Mouse (Mus musculus) intestine, embryonic 14.5 days (tissue): ENCODE results near the gene Siglecg. TPM values are rescaled to one million over a fixed set of nuclear protein-coding genes. Genes with fewer than 3 reads are reported as not detected.
"Not testable (repeated sequence)": the region's sequence is repeated elsewhere in the genome, so short reads cannot be mapped to it uniquely, and the experiment has no call there.

ENCODE experiments used
- ATAC-seq: fragments of 200-750 bp; cut with Nextera tagmentation; replicated peaks from 2 replicates; pipeline ENCODE4 v1.8.0; 2017; ENCODE audit warnings: low read depth, moderate number of reproducible peaks, moderate TSS enrichment, moderate library complexity; ENCODE audit not compliant: low FRiP score, low TSS enrichment
- DNase-seq: peaks from one replicate; pipeline ENCODE4 v3.0.0-alpha.2; 2018; ENCODE audit warnings: low spot score
- H3K27ac ChIP-seq: fragments of 300-500 bp; sonication (generic); 2 replicates; pipeline ENCODE4 v1.5.1; 2014; ENCODE audit warnings: low read depth, mild to moderate bottlenecking, control low read depth
- H3K27me3 ChIP-seq: fragments of 300-500 bp; sonication (generic); replicated peaks from 2 replicates; pipeline ENCODE4 v1.6.1; 2014; ENCODE audit warnings: low read length, control low read depth; ENCODE audit not compliant: control insufficient read depth, insufficient read depth
- H3K36me3 ChIP-seq: fragments of 300-500 bp; sonication (generic); 2 replicates; pipeline ENCODE4 v1.6.1; 2014; ENCODE audit warnings: low read length, control low read depth; ENCODE audit not compliant: control insufficient read depth, insufficient read depth
- H3K4me1 ChIP-seq: fragments of 300-500 bp; sonication (generic); replicated peaks from 2 replicates; pipeline ENCODE4 v1.6.1; 2014; ENCODE audit warnings: low read length, control low read depth, mixed read lengths; ENCODE audit not compliant: control insufficient read depth, insufficient read depth
- H3K4me2 ChIP-seq: fragments of 300-500 bp; sonication (generic); 2 replicates; pipeline ENCODE4 v1.6.1; 2014; ENCODE audit warnings: low read length
- H3K4me3 ChIP-seq: fragments of 300-500 bp; sonication (generic); 2 replicates; pipeline ENCODE4 v1.5.1; 2014; ENCODE audit warnings: low read depth, low read length, control low read depth, mixed read lengths
- H3K9ac ChIP-seq: fragments of 300-500 bp; sonication (generic); 2 replicates; pipeline ENCODE4 v1.6.1; 2014; ENCODE audit warnings: mild to moderate bottlenecking, low read length
- H3K9me3 ChIP-seq: fragments of 300-500 bp; sonication (generic); 2 replicates; pipeline ENCODE4 v1.6.1; 2016; ENCODE audit warnings: low read length, control low read depth; ENCODE audit not compliant: control insufficient read depth
- WGBS: fragments of 180-500 bp; shearing (Covaris S2); extraction: QIAGEN DNeasy Blood & Tissue Kit; methylation state at CpG from one replicate; pipeline ENCODE4 v1.1.7; 2014; 5-methylcytosine and 5-hydroxymethylcytosine counted together
- polyA plus RNA-seq: library from polyadenylated mRNA; unstranded; fragments of >200 nt; fragmentation: Nextera tagmentation; extraction: Ambion mirVana; gene quantifications from 2 replicates; pipeline ENCODE4 v1.2.1, GENCODE M21; 2014

Gene Siglecg
- polyA plus RNA-seq, 1 experiment from 2014 or later, result 0.31 TPM

DNA sequence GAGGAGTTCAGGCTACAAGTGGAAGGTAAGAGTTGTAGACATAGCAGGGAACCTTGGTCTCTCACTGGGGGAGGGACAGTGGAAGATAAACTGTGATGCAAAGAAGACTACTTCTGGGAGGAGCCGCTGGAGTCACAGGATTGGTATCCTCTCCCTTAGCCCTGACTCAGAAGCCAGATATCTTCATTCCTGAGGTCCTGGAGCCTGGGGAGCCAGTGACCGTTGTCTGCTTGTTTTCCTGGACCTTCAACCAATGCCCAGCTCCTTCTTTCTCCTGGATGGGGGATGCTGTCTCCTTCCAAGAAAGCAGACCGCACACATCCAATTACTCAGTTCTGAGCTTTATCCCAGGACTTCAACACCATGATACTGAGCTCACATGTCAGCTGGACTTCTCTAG lies 1.1 kb downstream of the Siglecg start:
- Histone ChIP-seq H3K27me3 (no peaks in the 10 kb centered on the region), H3K27ac (no peak overlapping the region), H3K36me3 (no peaks in the 10 kb centered on the region), H3K9ac (no peak overlapping the region), H3K9me3 (no peaks in the 10 kb centered on the region), H3K4me3 (no peak overlapping the region), H3K4me1 (no peaks in the 10 kb centered on the region), H3K4me2 (no peak overlapping the region)
- no peak for DNase-seq
- WGBS, result 86% methylated on average over 3 of the region's 3 CpGs
- no peak for ATAC-seq

GRCm38 (mm10) chr7:43411724-43412123 lies 3.7 kb downstream of the Siglecg start:
- not testable (repeated sequence) for H3K27ac ChIP-seq, H3K4me2 ChIP-seq, H3K36me3 ChIP-seq, H3K4me1 ChIP-seq, ATAC-seq, DNase-seq, H3K9me3 ChIP-seq, H3K9ac ChIP-seq, H3K4me3 ChIP-seq, H3K27me3 ChIP-seq
- 25% methylated on average over 3 of the region's 4 CpGs for WGBS

DNA sequence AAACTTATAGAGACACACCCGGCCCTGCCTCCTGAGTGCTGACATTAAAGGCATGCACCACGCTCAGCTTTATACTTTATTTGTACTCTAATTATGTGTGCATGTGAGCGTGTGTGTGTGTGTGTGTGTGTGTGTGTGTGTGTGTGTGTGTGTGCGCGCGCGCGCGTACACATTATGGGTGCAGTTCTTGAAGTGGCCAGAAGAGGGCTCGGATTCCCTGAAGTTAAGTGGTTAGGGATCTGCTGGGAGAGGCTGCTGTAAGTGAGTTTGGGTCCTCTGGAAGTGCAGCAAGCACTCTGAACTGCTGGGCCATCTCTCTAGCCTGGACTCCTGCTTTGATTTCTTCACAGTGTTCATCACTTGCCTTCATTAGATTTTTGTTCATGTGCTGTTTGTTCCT lies 9.3 kb downstream of the Siglecg start:
- Histone ChIP-seq H3K9ac (no peak overlapping the region), H3K36me3 (no peaks in the 10 kb centered on the region), H3K9me3 (0 out of 2 replicates have a peak, but pooled peaks cover 2% of the 10 kb centered on the region), H3K27ac (no peak overlapping the region), H3K27me3 (no peaks in the 10 kb centered on the region), H3K4me2 (no peak overlapping the region), H3K4me3 (no peak overlapping the region), H3K4me1 (no peaks in the 10 kb centered on the region)
- no peak for ATAC-seq
- 86% methylated on average over 10 of the region's 10 CpGs for WGBS
- DNase-seq, result no peak

DNA sequence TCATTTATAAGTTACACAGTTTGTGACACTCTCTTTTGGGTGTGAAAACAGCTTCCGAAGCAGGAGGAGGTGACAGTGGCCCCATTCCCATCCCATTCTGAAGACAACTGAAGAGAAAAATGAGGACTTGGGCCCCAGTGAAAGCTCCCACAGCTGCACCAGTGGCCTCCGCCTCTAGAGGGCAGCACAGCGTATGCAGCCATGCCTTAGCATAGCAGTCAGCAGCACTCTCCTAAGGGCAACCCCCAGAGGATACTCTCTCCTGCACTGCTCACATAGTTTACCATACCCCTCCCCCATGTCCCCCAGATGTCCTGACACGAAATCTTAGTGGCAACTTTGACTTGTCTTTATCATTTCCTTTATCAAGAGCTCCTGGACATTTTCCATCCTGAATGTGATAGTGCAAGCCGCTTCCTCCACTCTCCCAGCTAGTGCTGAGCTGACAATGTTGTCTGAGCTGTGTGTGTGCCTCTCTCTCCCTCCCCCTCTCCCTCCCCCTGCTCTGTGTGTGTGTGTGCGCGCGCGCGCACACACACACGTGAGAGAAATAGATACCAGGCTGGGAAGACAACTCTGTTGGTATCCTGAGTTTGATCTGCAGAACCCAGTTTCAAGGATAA lies 15.1 kb downstream of the Siglecg start:
- Histone ChIP-seq H3K27me3 (no peaks in the 10 kb centered on the region), H3K4me3 (no peak overlapping the region), H3K4me2 (peak overlapping the region; percentile 25; the same call in 1 of the 2 replicates), H3K4me1 (no peaks in the 10 kb centered on the region), H3K9ac (no peak overlapping the region), H3K36me3 (no peaks in the 10 kb centered on the region), H3K27ac (no peak overlapping the region), H3K9me3 (no peaks in the 10 kb centered on the region)
- ATAC-seq (peak; percentile 86), DNase-seq (peak; percentile 93)
- 15% methylated on average over 11 of the region's 11 CpGs for WGBS

- WGBS, result 61% methylated on average over 3 of the region's 3 CpGs
Observed at GRCm38 (mm10) chr7:43423991-43424625, 16.1 kb downstream of the Siglecg start.

GRCm38 (mm10) chr7:43427406-43427805 lies 19.4 kb downstream of the Siglecg start, which contains the start of gene Lim2:
Gene Lim2, plus strand, starts transcription at chr7:43427670.
- no peaks in the 10 kb centered on the region for H3K4me1 ChIP-seq
- 82% methylated on average over 8 of the region's 8 CpGs for WGBS
- ATAC-seq (no peak), DNase-seq (no peak)
- no peak within 1 kb of the TSS for H3K4me2 ChIP-seq
- H3K36me3 ChIP-seq, result no peaks in the 10 kb centered on the region
- H3K4me3 ChIP-seq, result no peak within 1 kb of the TSS
- H3K27ac ChIP-seq, result no peak within 1 kb of the TSS
- no peaks in the 10 kb centered on the region for H3K9me3 ChIP-seq
- H3K9ac ChIP-seq, result no peak within 1 kb of the TSS
- H3K27me3 ChIP-seq, result no peaks in the 10 kb centered on the region

More at GRCm38 (mm10) chr7:43423991-43424625, 16.1 kb downstream of the Siglecg start:
- no peak for ATAC-seq
- Histone ChIP-seq H3K4me3 (no peak overlapping the region), H3K4me1 (no peaks in the 10 kb centered on the region), H3K27ac (no peak overlapping the region), H3K27me3 (no peaks in the 10 kb centered on the region), H3K9ac (no peak overlapping the region), H3K9me3 (no peaks in the 10 kb centered on the region), H3K4me2 (no peak overlapping the region), H3K36me3 (no peaks in the 10 kb centered on the region)
- DNase-seq, result no peak

- H3K4me1 ChIP-seq, result no peaks in the 10 kb centered on the region
Observed at GRCm38 (mm10) chr7:43429500-43429899, 21.5 kb downstream of the Siglecg start.

DNA sequence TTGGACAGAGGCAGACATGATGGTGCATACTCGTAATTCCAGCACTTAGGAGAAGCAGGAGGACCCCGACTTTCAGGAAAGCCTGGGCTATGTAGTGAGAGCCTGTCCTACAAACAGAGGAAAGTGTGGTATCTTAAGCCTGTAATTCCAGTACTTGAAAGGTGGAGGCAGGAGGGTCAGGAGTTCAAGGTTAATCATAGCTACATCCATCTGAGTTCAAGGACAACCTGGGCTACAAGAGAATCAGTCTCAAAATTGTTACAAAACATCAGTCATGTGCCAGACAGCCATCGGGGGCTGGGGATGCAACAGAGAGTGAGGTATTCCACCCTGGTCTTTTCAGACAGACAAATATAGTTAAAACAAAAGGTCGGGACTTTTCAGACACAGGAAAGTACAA lies 24.9 kb downstream of the Siglecg start:
- no peak overlapping the region for H3K27ac ChIP-seq
- H3K4me2 ChIP-seq, result no peak overlapping the region
- H3K4me1 ChIP-seq, result no peaks in the 10 kb centered on the region
- H3K27me3 ChIP-seq, result no peaks in the 10 kb centered on the region
- H3K9ac ChIP-seq, result no peak overlapping the region
- no peak overlapping the region for H3K4me3 ChIP-seq
- H3K9me3 ChIP-seq, result no peaks in the 10 kb centered on the region
- WGBS, result 73% methylated on average over 4 of the region's 4 CpGs
- no peaks in the 10 kb centered on the region for H3K36me3 ChIP-seq
- DNase-seq (no peak), ATAC-seq (no peak)

More at GRCm38 (mm10) chr7:43429500-43429899, 21.5 kb downstream of the Siglecg start:
- 43% methylated on average over 4 of the region's 4 CpGs for WGBS
- H3K4me2 ChIP-seq, result no peak overlapping the region
- H3K27me3 ChIP-seq, result no peaks in the 10 kb centered on the region
- H3K9me3 ChIP-seq, result no peaks in the 10 kb centered on the region
- H3K9ac ChIP-seq, result no peak overlapping the region
- H3K36me3 ChIP-seq, result no peaks in the 10 kb centered on the region
- ATAC-seq (peak; percentile 41; the same call in 1 of the 2 replicates), DNase-seq (no peak)
- H3K27ac ChIP-seq, result no peak overlapping the region
- H3K4me3 ChIP-seq, result no peak overlapping the region

GRCm38 (mm10) chr7:43434676-43435075 lies 26.7 kb downstream of the Siglecg start:
- no peak for DNase-seq
- Histone ChIP-seq H3K4me3 (no peak overlapping the region), H3K9me3 (no peaks in the 10 kb centered on the region), H3K4me1 (no peaks in the 10 kb centered on the region), H3K4me2 (no peak overlapping the region), H3K36me3 (no peaks in the 10 kb centered on the region), H3K9ac (no peak overlapping the region), H3K27me3 (no peaks in the 10 kb centered on the region), H3K27ac (no peak overlapping the region)
- no peak for ATAC-seq
- 87% methylated on average over 5 of the region's 5 CpGs for WGBS
